Mouse (Mus musculus): ENCODE data around the gene Pitpnm1. TPM values are rescaled to one million over a fixed set of nuclear protein-coding genes. Genes with fewer than 3 reads are reported as not detected.

The Pitpnm1 gene
- polyA plus RNA-seq, 1 experiment from 2014 or later, result 80.9 TPM

- WGBS, result 52% methylated on average over 3 of the region's 3 CpGs
These were observed 47.2 kb downstream of the Pitpnm1 start for GRCm38 (mm10) chr19:4147022-4147405.

GRCm38 (mm10) chr19:4147782-4148490, 48.1 kb downstream of the Pitpnm1 start:
- H3K4me1 ChIP-seq, result peaks cover 32% of the 10 kb centered on the region
- peak overlapping the region; percentile 83 for H3K4me3 ChIP-seq (replicated peaks)
- H3K9ac ChIP-seq (replicated peaks), result peak overlapping the region; percentile 86
- no peaks in the 10 kb centered on the region for H3K27me3 ChIP-seq (replicated peaks)
- 37% methylated on average over 9 of the region's 9 CpGs for WGBS
- peak overlapping the region; percentile 78 for H3K27ac ChIP-seq (replicated peaks)
- peaks cover 14% of the 10 kb centered on the region; the same call in 1 of the 2 replicates for H3K36me3 ChIP-seq
- ATAC-seq (ENCODE audit: low FRiP score), result peak; percentile 15; the same call in 1 of the 2 replicates
- H3K9me3 ChIP-seq (replicated peaks), result no peaks in the 10 kb centered on the region
- peak overlapping the region; percentile 89 for H3K4me2 ChIP-seq

More at GRCm38 (mm10) chr19:4147022-4147405, 47.2 kb downstream of the Pitpnm1 start:
- H3K9ac ChIP-seq (replicated peaks), result no peak overlapping the region
- no peak for ATAC-seq (ENCODE audit: low FRiP score)
- no peaks in the 10 kb centered on the region for H3K27me3 ChIP-seq (replicated peaks)
- no peaks in the 10 kb centered on the region for H3K9me3 ChIP-seq (replicated peaks)
- H3K4me3 ChIP-seq (replicated peaks), result no peak overlapping the region
- peaks cover 32% of the 10 kb centered on the region for H3K4me1 ChIP-seq
- H3K36me3 ChIP-seq, result peaks cover 13% of the 10 kb centered on the region; the same call in 1 of the 2 replicates
- H3K27ac ChIP-seq (replicated peaks), result 0 out of 2 replicates have a peak overlapping the region, but pooled peaks have one; percentile 78
- H3K4me2 ChIP-seq, result no peak overlapping the region

- peak within 1 kb of the TSS; percentile 78 for H3K27ac ChIP-seq (replicated peaks)
- H3K9me3 ChIP-seq (replicated peaks), result no peaks in the 10 kb centered on the region
- WGBS, result under 1% methylated on average over 30 of the region's 33 CpGs
- H3K4me1 ChIP-seq, result peaks cover 32% of the 10 kb centered on the region
- H3K4me2 ChIP-seq, result peak within 1 kb of the TSS; percentile 89
- peaks cover 17% of the 10 kb centered on the region; the same call in 1 of the 2 replicates for H3K36me3 ChIP-seq
- peak within 1 kb of the TSS; percentile 83 for H3K4me3 ChIP-seq (replicated peaks)
- H3K27me3 ChIP-seq (replicated peaks), result no peaks in the 10 kb centered on the region
- peak; percentile 95 for ATAC-seq (ENCODE audit: low FRiP score)
- peak within 1 kb of the TSS; percentile 86 for H3K9ac ChIP-seq (replicated peaks)
These were observed 48.7 kb downstream of the Pitpnm1 start, which contains the start of gene Coro1b for GRCm38 (mm10) chr19:4148491-4148806. Coro1b (plus strand) TSS chr19:4148619.

GRCm38 (mm10) chr19:4148819-4149218, 49.0 kb downstream of the Pitpnm1 start:
- ATAC-seq (ENCODE audit: low FRiP score), result peak; percentile 21; the same call in 1 of the 2 replicates
- WGBS, result 3% methylated on average over 7 of the region's 8 CpGs

GRCm38 (mm10) chr19:4149283-4149682, 49.5 kb downstream of the Pitpnm1 start:
- Histone ChIP-seq H3K4me3 (replicated peaks) (peak overlapping the region; percentile 83), H3K4me2 (peak overlapping the region; percentile 89), H3K9me3 (replicated peaks) (no peaks in the 10 kb centered on the region), H3K9ac (replicated peaks) (peak overlapping the region; percentile 86), H3K27ac (replicated peaks) (no peak overlapping the region), H3K36me3 (peaks cover 22% of the 10 kb centered on the region; the same call in 1 of the 2 replicates), H3K27me3 (replicated peaks) (no peaks in the 10 kb centered on the region), H3K4me1 (peaks cover 32% of the 10 kb centered on the region)
- WGBS, result 93% methylated on average over 11 of the region's 11 CpGs
- no peak for ATAC-seq (ENCODE audit: low FRiP score)

More at GRCm38 (mm10) chr19:4148819-4149218, 49.0 kb downstream of the Pitpnm1 start:
- Histone ChIP-seq H3K4me3 (replicated peaks) (peak overlapping the region; percentile 83), H3K36me3 (peaks cover 21% of the 10 kb centered on the region; the same call in 1 of the 2 replicates), H3K4me1 (peaks cover 32% of the 10 kb centered on the region), H3K4me2 (peak overlapping the region; percentile 89), H3K27me3 (replicated peaks) (no peaks in the 10 kb centered on the region), H3K9ac (replicated peaks) (peak overlapping the region; percentile 86), H3K27ac (replicated peaks) (peak overlapping the region; percentile 78), H3K9me3 (replicated peaks) (no peaks in the 10 kb centered on the region)

GRCm38 (mm10) chr19:4149764-4150461, 50.1 kb downstream of the Pitpnm1 start:
- no peak overlapping the region; the same call in 1 of the 2 replicates for H3K4me3 ChIP-seq (replicated peaks)
- no peaks in the 10 kb centered on the region for H3K27me3 ChIP-seq (replicated peaks)
- H3K4me2 ChIP-seq, result peak overlapping the region; percentile 89
- H3K4me1 ChIP-seq, result peaks cover 32% of the 10 kb centered on the region
- no peak overlapping the region for H3K27ac ChIP-seq (replicated peaks)
- WGBS, result 92% methylated on average over 17 of the region's 17 CpGs
- H3K36me3 ChIP-seq, result peaks cover 22% of the 10 kb centered on the region; the same call in 1 of the 2 replicates
- H3K9ac ChIP-seq (replicated peaks), result no peak overlapping the region
- ATAC-seq (ENCODE audit: low FRiP score), result no peak
- no peaks in the 10 kb centered on the region for H3K9me3 ChIP-seq (replicated peaks)

GRCm38 (mm10) chr19:4150567-4151487, 51.0 kb downstream of the Pitpnm1 start:
- 90% methylated on average over 22 of the region's 22 CpGs for WGBS
- Histone ChIP-seq H3K4me3 (replicated peaks) (no peak overlapping the region), H3K4me2 (no peak overlapping the region), H3K36me3 (peaks cover 24% of the 10 kb centered on the region), H3K27me3 (replicated peaks) (no peaks in the 10 kb centered on the region), H3K4me1 (peaks cover 32% of the 10 kb centered on the region), H3K27ac (replicated peaks) (no peak overlapping the region), H3K9ac (replicated peaks) (no peak overlapping the region), H3K9me3 (replicated peaks) (no peaks in the 10 kb centered on the region)
- ATAC-seq (ENCODE audit: low FRiP score), result no peak

- H3K4me1 ChIP-seq, result peaks cover 32% of the 10 kb centered on the region
- H3K36me3 ChIP-seq, result peaks cover 30% of the 10 kb centered on the region
- H3K27ac ChIP-seq (replicated peaks), result no peak overlapping the region
- no peaks in the 10 kb centered on the region for H3K9me3 ChIP-seq (replicated peaks)
- no peak overlapping the region for H3K9ac ChIP-seq (replicated peaks)
- H3K4me3 ChIP-seq (replicated peaks), result no peak overlapping the region
- no peak for ATAC-seq (ENCODE audit: low FRiP score)
- WGBS, result 73% methylated on average over 5 of the region's 5 CpGs
- H3K27me3 ChIP-seq (replicated peaks), result no peaks in the 10 kb centered on the region
- no peak overlapping the region for H3K4me2 ChIP-seq
These were observed 51.7 kb downstream of the Pitpnm1 start for GRCm38 (mm10) chr19:4151488-4151860.

- Histone ChIP-seq H3K36me3 (peaks cover 34% of the 10 kb centered on the region), H3K4me2 (no peak overlapping the region), H3K4me3 (replicated peaks) (no peak overlapping the region), H3K27ac (replicated peaks) (no peak overlapping the region), H3K4me1 (peaks cover 32% of the 10 kb centered on the region), H3K9me3 (replicated peaks) (no peaks in the 10 kb centered on the region), H3K9ac (replicated peaks) (no peak overlapping the region), H3K27me3 (replicated peaks) (no peaks in the 10 kb centered on the region)
- WGBS, result 87% methylated on average over 5 of the region's 5 CpGs
- ATAC-seq (ENCODE audit: low FRiP score), result no peak
These were observed 52.1 kb downstream of the Pitpnm1 start for GRCm38 (mm10) chr19:4151898-4152297.

- Histone ChIP-seq H3K4me2 (no peak overlapping the region), H3K4me3 (replicated peaks) (no peak overlapping the region), H3K27ac (replicated peaks) (peak overlapping the region; percentile 3; the same call in 1 of the 2 replicates), H3K27me3 (replicated peaks) (no peaks in the 10 kb centered on the region), H3K4me1 (peaks cover 31% of the 10 kb centered on the region), H3K9me3 (replicated peaks) (no peaks in the 10 kb centered on the region), H3K9ac (replicated peaks) (no peak overlapping the region), H3K36me3 (peaks cover 42% of the 10 kb centered on the region)
- WGBS, result 93% methylated on average over 8 of the region's 8 CpGs
- ATAC-seq (ENCODE audit: low FRiP score), result no peak
These were observed 52.8 kb downstream of the Pitpnm1 start for GRCm38 (mm10) chr19:4152445-4153231.

Data from neural tube, embryonic 15.5 days (tissue).